Mouse (Mus musculus) stomach, postnatal 0 days (tissue): ENCODE results near the gene Hoxc5. TPM values are rescaled to one million over a fixed set of nuclear protein-coding genes. Genes with fewer than 3 reads are reported as not detected.

ENCODE experiments used
- ATAC-seq: fragments of 200-750 bp; cut with Nextera tagmentation; 2 replicates; pipeline ENCODE4 v1.8.0; 2017; ENCODE audit not compliant: low FRiP score, low TSS enrichment
- DNase-seq: peaks from one replicate; pipeline ENCODE4 v3.0.0-alpha.2; 2016; ENCODE audit warnings: low spot score
- H3K27ac ChIP-seq: fragments of 300-500 bp; sonication (generic); replicated peaks from 2 replicates; pipeline ENCODE4 v1.5.1; 2014; ENCODE audit warnings: mild to moderate bottlenecking, control low read depth
- H3K27me3 ChIP-seq: fragments of 300-500 bp; sonication (generic); 2 replicates; pipeline ENCODE4 v1.6.1; 2014; ENCODE audit warnings: low read length; ENCODE audit not compliant: control insufficient read depth, insufficient read depth
- H3K36me3 ChIP-seq: fragments of 300-500 bp; sonication (generic); 2 replicates; pipeline ENCODE4 v1.6.1; 2014; ENCODE audit warnings: low read length, mixed read lengths; ENCODE audit not compliant: control insufficient read depth, insufficient read depth
- H3K4me1 ChIP-seq: fragments of 300-500 bp; sonication (generic); replicated peaks from 2 replicates; pipeline ENCODE4 v1.6.1; 2014; ENCODE audit warnings: antibody characterized with exemption; ENCODE audit not compliant: control insufficient read depth, insufficient read depth
- H3K4me2 ChIP-seq: fragments of 300-500 bp; sonication (generic); replicated peaks from 2 replicates; pipeline ENCODE4 v1.6.1; 2014; ENCODE audit warnings: low read depth, mild to moderate bottlenecking, control low read depth, moderate library complexity
- H3K4me3 ChIP-seq: fragments of 300-500 bp; sonication (generic); 2 replicates; pipeline ENCODE4 v1.5.1; 2014; ENCODE audit warnings: low read depth, low read length, control low read depth
- H3K9ac ChIP-seq: fragments of 300-500 bp; sonication (generic); 2 replicates; pipeline ENCODE4 v1.6.1; 2014; ENCODE audit warnings: mild to moderate bottlenecking, low read length, control low read depth, mixed read lengths
- H3K9me3 ChIP-seq: fragments of 300-500 bp; sonication (generic); 2 replicates; pipeline ENCODE4 v1.6.1; 2016; ENCODE audit warnings: low read length; ENCODE audit not compliant: control insufficient read depth
- CTCF ChIP-seq: IDR thresholded peaks from 2 replicates; pipeline ENCODE4 v1.5.1; 2016; ENCODE audit warnings: antibody characterized with exemption, low read depth, mild to moderate bottlenecking, moderate library complexity
- EP300 ChIP-seq: optimal IDR thresholded peaks from 2 replicates; pipeline ENCODE3; 2016; ENCODE audit warnings: antibody characterized with exemption
- WGBS: fragments of 180-500 bp; shearing (Covaris S2); extraction: QIAGEN DNeasy Blood & Tissue Kit; methylation state at CpG from one replicate; pipeline ENCODE4 v1.1.7; 2014; 5-methylcytosine and 5-hydroxymethylcytosine counted together
- polyA plus RNA-seq: library from polyadenylated mRNA; unstranded; fragments of >200 nt; fragmentation: Nextera tagmentation; extraction: Ambion mirVana; gene quantifications from 2 replicates; pipeline ENCODE4 v1.2.1, GENCODE M21; 2015

The Hoxc5 gene
- polyA plus RNA-seq, 1 experiment from 2014 or later, result 18.0 TPM

DNA sequence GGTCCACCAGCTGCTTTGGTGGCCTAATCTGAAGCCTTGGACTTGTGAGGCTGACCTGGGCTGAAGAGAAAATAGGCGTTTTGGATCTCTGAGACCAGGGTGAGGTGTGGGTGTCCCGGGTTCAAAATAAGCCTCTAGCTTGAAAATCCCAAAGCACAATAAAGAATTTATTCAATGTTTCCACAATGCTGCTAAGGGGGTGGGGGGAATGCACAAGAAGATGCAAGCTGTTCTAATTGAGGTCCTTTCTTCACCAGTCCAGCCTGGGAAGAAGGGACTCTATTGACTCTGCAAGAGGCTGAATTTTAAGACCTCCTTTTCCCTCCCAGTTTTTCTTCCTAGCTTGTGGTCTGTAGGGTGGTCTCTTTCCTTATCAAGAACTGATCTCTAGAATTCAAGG lies 16.4 kb upstream of the Hoxc5 start:
- no peak for ATAC-seq
- no peaks in the 10 kb centered on the region for H3K9me3 ChIP-seq
- WGBS, result 10% methylated on average over 2 of the region's 2 CpGs
- no peak overlapping the region for H3K9ac ChIP-seq
- H3K4me3 ChIP-seq, result no peak overlapping the region
- no peak for DNase-seq
- H3K27me3 ChIP-seq, result peaks cover 43% of the 10 kb centered on the region
- H3K4me1 ChIP-seq, result no peaks in the 10 kb centered on the region
- TF ChIP-seq CTCF (no peak), EP300 (no peak)
- H3K36me3 ChIP-seq, result no peaks in the 10 kb centered on the region
- H3K4me2 ChIP-seq, result no peak overlapping the region
- no peak overlapping the region for H3K27ac ChIP-seq

DNA sequence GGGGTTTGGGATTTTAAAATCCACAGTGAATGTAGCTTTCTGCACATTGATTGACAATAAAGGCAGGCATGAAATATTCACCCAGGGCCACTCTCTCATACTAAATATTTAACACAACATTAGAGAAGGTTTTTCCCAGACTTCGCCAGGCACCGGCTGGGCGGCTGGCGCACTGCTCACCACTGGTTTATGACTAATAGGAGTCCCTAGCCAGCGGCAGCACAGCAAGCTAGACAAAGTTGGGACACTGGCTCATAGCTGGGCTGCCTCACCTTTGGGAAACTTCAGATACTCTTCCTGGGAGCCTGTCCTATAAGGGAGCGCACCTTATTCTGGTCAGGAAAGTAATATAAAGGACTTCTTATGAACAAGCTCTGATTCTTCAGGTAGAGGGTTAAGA lies 13.7 kb upstream of the Hoxc5 start:
- TF ChIP-seq EP300 (no peak), CTCF (no peak)
- WGBS, result 8% methylated on average over 6 of the region's 6 CpGs
- H3K9ac ChIP-seq, result no peak overlapping the region
- no peak overlapping the region for H3K27ac ChIP-seq
- no peak for DNase-seq
- H3K4me3 ChIP-seq, result no peak overlapping the region
- no peak for ATAC-seq
- no peaks in the 10 kb centered on the region for H3K9me3 ChIP-seq
- H3K27me3 ChIP-seq, result peaks cover 46% of the 10 kb centered on the region
- no peaks in the 10 kb centered on the region for H3K4me1 ChIP-seq
- no peak overlapping the region for H3K4me2 ChIP-seq
- no peaks in the 10 kb centered on the region for H3K36me3 ChIP-seq

- DNase-seq (no peak), ATAC-seq (no peak)
- Histone ChIP-seq H3K27ac (no peak within 1 kb of the TSS), H3K4me2 (no peak within 1 kb of the TSS), H3K27me3 (peaks cover 39% of the 10 kb centered on the region), H3K4me3 (no peak within 1 kb of the TSS), H3K9ac (no peak within 1 kb of the TSS), H3K36me3 (no peaks in the 10 kb centered on the region), H3K4me1 (no peaks in the 10 kb centered on the region), H3K9me3 (no peaks in the 10 kb centered on the region)
- WGBS, result 2% methylated on average over 55 of the region's 57 CpGs
- TF ChIP-seq EP300, result no peak
- no peak for TF ChIP-seq CTCF
Observed at GRCm38 (mm10) chr15:102954192-102955006, 12.8 kb upstream of the Hoxc5 start, which contains the start of gene Hoxc11. Hoxc11 (plus strand) TSS chr15:102954427.

- no peaks in the 10 kb centered on the region for H3K9me3 ChIP-seq
- 2% methylated on average over 24 of the region's 28 CpGs for WGBS
- ATAC-seq, result no peak
- no peak for DNase-seq
- H3K27me3 ChIP-seq, result peaks cover 41% of the 10 kb centered on the region
- H3K4me2 ChIP-seq, result no peak overlapping the region
- H3K4me1 ChIP-seq, result no peaks in the 10 kb centered on the region
- H3K9ac ChIP-seq, result no peak overlapping the region
- H3K27ac ChIP-seq, result no peak overlapping the region
- no peak overlapping the region for H3K4me3 ChIP-seq
- TF ChIP-seq CTCF (no peak), EP300 (no peak)
- H3K36me3 ChIP-seq, result no peaks in the 10 kb centered on the region
Observed at GRCm38 (mm10) chr15:102955007-102955382, 12.2 kb upstream of the Hoxc5 start.

DNA sequence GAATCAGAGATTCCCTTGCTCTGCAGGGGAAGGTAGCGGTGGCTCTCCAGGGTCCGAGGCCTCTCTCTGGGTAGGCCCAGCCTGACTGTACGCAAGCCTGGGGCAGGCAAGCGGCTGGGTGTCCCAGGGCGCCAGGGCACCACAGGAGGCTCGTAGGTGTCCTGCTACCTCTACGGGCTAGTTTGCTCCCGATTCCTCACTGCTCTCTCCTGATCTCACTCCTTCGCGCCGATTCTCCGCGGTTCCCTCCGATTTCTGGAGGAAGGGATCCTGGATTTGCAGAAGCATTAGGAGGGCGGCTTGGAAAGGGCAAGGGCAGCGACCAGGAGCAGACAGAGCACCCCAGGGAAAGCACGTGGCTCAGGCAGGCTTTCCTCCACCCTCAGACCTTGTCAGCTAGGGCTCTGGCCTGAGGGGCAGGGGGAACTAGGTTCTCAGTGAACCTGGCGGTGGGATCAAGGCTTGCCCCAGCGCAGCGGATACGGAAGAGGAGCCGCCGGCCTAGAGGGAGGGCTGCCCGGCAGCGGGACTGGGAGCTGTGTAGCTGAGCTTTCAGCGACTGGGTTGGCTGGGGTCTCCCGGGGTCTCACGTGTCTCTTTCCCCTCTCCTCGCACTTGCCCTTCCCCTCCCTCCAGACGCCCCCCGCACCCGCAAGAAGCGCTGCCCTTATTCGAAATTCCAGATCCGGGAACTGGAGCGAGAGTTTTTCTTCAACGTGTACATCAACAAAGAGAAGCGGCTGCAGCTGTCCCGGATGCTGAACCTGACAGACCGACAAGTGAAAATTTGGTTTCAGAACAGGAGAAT lies 11.2 kb upstream of the Hoxc5 start:
- H3K9ac ChIP-seq, result no peak overlapping the region
- H3K27me3 ChIP-seq, result peaks cover 48% of the 10 kb centered on the region
- DNase-seq (no peak), ATAC-seq (no peak)
- H3K4me3 ChIP-seq, result no peak overlapping the region
- 3% methylated on average over 35 of the region's 40 CpGs for WGBS
- no peaks in the 10 kb centered on the region for H3K4me1 ChIP-seq
- no peaks in the 10 kb centered on the region for H3K36me3 ChIP-seq
- TF ChIP-seq CTCF (no peak), EP300 (no peak)
- no peak overlapping the region for H3K27ac ChIP-seq
- H3K9me3 ChIP-seq, result no peaks in the 10 kb centered on the region
- no peak overlapping the region for H3K4me2 ChIP-seq

DNA sequence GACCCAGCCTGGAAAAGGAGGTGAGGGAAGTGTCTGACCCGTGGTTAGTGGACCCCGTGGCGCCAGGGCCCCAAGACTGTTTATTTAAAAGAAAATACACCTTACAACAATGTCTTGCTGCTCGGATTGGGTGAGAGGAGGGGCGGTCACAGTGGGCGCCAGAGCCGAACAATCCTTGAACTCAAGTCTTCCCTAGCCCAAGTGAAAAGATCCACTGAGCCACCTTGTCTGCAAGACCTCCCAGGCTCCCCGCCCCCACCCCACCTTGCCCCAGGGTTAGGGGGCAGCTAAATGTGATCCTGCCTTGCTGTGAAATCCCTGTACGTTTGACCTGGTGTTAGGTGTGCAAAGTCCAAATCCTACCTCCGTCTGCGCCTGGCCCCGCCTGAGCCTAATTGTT lies 10.3 kb upstream of the Hoxc5 start:
- H3K27ac ChIP-seq, result no peak overlapping the region
- TF ChIP-seq CTCF (no peak), EP300 (no peak)
- H3K4me1 ChIP-seq, result no peaks in the 10 kb centered on the region
- 2% methylated on average over 12 of the region's 12 CpGs for WGBS
- H3K9me3 ChIP-seq, result no peaks in the 10 kb centered on the region
- H3K27me3 ChIP-seq, result peaks cover 44% of the 10 kb centered on the region
- H3K9ac ChIP-seq, result no peak overlapping the region
- no peaks in the 10 kb centered on the region for H3K36me3 ChIP-seq
- H3K4me2 ChIP-seq, result no peak overlapping the region
- ATAC-seq (no peak), DNase-seq (no peak)
- H3K4me3 ChIP-seq, result no peak overlapping the region
